ENCODE assay signal across 26 mouse cellular contexts in the genomic region with DNA sequence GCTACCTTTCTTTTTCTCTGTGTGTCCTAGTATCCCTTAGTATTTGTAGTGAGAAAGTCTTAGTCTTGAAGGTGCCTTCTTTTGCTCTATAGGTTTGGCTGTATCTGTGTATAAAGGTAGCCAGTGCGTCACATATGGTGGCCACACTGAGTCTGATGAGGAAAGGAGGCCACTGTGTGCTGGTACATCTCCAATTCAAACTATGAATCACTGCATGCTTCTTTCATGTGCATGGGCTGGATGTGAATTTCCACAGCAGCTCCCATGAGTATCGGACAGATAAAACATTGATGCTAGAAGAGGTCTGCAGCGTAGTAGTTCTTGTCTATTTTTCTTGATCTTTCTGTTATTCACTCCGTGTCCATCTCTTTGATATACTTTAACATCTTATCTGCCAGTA.
"Had no signal": no experiment of that assay in that cellular context is flagged by ENCODE, and none has a peak within 500 bp of the region (broad histone marks: within the 10 kb centered on the region; RNA-seq: fewer than 3 reads in every experiment).

No protein-coding gene starts in this region.

- H3K4me1 ChIP-seq: embryonic facial prominence, embryonic 10.5 days; embryonic facial prominence, embryonic 12.5 days; heart, embryonic 10.5 days had no signal

- H3K4me3 ChIP-seq: embryonic facial prominence, embryonic 10.5 days; embryonic facial prominence, embryonic 12.5 days; embryonic facial prominence, embryonic 13.5 days; embryonic facial prominence, embryonic 15.5 days; erythroblast, embryonic 14.5 days; forebrain, embryonic 13.5 days; forebrain, embryonic 15.5 days; gastrocnemius, adult 2 months; heart, adult 2 months; heart, embryonic 10.5 days had no signal

- DNase-seq: cerebellum, adult 8-10 months; cerebellum, adult 9-10 months; cerebellum, adult 9-11 months; cerebellum, postnatal 10 days; cerebellum, postnatal 14 days; cerebellum, postnatal 25 days; cerebellum, postnatal 36 days; embryo, embryonic 11 days; forebrain, postnatal 0 days; gastrocnemius, adult 2 months; gastrocnemius, postnatal 10 days; gastrocnemius, postnatal 25 days; gastrocnemius, postnatal 36 days; heart, adult 18-20 months; heart, adult 2 months had no signal

- ATAC-seq: forebrain, embryonic 13.5 days; forebrain, embryonic 14.5 days; forebrain, embryonic 15.5 days; forebrain, embryonic 16.5 days; forebrain, postnatal 0 days had no signal

- H3K27me3 ChIP-seq: embryonic facial prominence, embryonic 12.5 days; embryonic facial prominence, embryonic 13.5 days; embryonic facial prominence, embryonic 15.5 days; forebrain, embryonic 13.5 days; forebrain, embryonic 15.5 days had no signal

- H3K4me2 ChIP-seq: embryonic facial prominence, embryonic 12.5 days; embryonic facial prominence, embryonic 13.5 days; embryonic facial prominence, embryonic 15.5 days; forebrain, embryonic 13.5 days; forebrain, embryonic 15.5 days; heart, embryonic 11.5 days had no signal

- H3K36me3 ChIP-seq: embryonic facial prominence, embryonic 12.5 days; embryonic facial prominence, embryonic 13.5 days; embryonic facial prominence, embryonic 15.5 days; forebrain, embryonic 15.5 days; heart, embryonic 10.5 days had no signal

- H3K9me3 ChIP-seq: embryonic facial prominence, embryonic 10.5 days; embryonic facial prominence, embryonic 12.5 days; embryonic facial prominence, embryonic 13.5 days; embryonic facial prominence, embryonic 15.5 days; forebrain, embryonic 13.5 days; forebrain, embryonic 15.5 days; heart, embryonic 10.5 days had no signal

- H3K27ac ChIP-seq: embryonic facial prominence, embryonic 10.5 days; embryonic facial prominence, embryonic 12.5 days; embryonic facial prominence, embryonic 13.5 days; embryonic facial prominence, embryonic 15.5 days; forebrain, embryonic 13.5 days; forebrain, embryonic 15.5 days; gastrocnemius, adult 2 months; heart, adult 2 months; heart, embryonic 10.5 days had no signal

- H3K9ac ChIP-seq: embryonic facial prominence, embryonic 12.5 days; embryonic facial prominence, embryonic 13.5 days; embryonic facial prominence, embryonic 15.5 days; forebrain, embryonic 13.5 days; forebrain, embryonic 15.5 days; forebrain, postnatal 0 days had no signal
